Mouse (Mus musculus) monocyte, adult 5-6 weeks (primary cell): Measurements from ENCODE around the gene Cntrl. TPM values are rescaled to one million over a fixed set of nuclear protein-coding genes. Genes with fewer than 3 reads are reported as not detected.

Source experiments
- ATAC-seq: fragments of 153-309, 156-312 bp; replicated peaks from 2 replicates; pipeline ENCODE4 v1.8.0; 2017; ENCODE audit warnings: mild to moderate bottlenecking; ENCODE audit not compliant: low TSS enrichment, insufficient number of reproducible peaks, severe bottlenecking, poor library complexity, low FRiP score
- total RNA-seq: library from RNA; stranded (forward); fragments of 200-1000, 200-491, 200-594 nt; gene quantifications from 3 replicates; pipeline ENCODE4 v1.2.3, GENCODE M21; 2017

The Cntrl gene
- total RNA-seq, 1 experiment from 2014 or later = 125 TPM

DNA sequence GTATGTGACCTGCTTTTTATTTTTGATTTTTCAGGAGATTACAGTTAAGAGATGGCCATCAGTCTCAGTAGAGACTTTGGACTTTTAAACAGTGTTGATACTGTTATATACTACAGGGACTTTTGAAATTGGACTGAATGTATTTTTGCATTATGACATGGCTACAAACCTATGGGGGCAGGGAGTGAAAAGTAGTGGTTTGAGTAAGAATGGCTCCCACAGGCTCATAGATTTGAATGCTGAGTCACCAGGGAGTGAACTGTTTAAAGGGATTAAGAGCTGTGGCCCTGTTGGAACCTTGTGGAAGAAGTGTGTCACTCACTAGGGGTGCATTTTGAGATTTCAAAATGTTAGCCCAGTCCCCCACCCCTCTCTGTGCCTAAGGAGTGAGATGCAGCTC is 94.4 kb downstream of the Cntrl start:
- ATAC-seq = no peak

DNA sequence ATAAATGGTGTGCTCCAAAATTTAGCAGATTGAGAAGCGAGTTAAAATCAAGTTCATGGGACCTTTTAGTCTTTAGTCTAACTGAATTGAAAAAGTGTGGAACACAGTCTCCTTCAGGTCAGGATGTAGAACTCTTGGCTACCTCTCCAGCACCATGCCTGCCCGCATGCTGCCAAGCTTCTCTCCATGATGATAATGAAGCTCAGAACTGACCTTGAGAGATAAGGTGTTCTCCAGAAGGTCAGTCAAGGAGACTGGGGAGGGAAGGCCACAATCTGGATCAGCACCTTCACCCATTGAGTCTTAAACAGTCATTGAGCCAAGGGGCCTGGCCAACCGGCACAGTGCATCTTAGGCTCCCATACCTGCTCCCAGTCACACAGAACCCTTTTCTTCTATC is 97.5 kb downstream of the Cntrl start:
- ATAC-seq = no peak

DNA sequence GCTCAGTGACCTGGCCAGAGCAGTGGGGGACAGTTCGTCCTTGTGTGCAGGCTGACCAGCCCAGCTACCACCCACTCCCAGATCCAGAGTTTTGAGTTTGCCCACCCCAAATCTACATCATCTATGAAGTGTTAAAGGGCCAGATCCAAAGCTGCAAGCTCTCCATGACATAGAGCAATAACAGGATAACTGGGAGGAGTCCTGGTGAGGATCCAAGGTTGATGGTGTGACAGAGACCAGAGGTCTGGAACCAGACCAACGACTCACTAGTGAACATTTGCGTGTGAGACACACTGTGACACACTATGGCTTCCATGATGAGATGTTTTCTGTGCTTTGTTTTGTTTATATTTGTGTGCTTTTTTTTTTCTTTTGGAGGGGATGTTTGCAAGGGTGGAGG is 98.8 kb downstream of the Cntrl start:
- ATAC-seq = no peak

DNA sequence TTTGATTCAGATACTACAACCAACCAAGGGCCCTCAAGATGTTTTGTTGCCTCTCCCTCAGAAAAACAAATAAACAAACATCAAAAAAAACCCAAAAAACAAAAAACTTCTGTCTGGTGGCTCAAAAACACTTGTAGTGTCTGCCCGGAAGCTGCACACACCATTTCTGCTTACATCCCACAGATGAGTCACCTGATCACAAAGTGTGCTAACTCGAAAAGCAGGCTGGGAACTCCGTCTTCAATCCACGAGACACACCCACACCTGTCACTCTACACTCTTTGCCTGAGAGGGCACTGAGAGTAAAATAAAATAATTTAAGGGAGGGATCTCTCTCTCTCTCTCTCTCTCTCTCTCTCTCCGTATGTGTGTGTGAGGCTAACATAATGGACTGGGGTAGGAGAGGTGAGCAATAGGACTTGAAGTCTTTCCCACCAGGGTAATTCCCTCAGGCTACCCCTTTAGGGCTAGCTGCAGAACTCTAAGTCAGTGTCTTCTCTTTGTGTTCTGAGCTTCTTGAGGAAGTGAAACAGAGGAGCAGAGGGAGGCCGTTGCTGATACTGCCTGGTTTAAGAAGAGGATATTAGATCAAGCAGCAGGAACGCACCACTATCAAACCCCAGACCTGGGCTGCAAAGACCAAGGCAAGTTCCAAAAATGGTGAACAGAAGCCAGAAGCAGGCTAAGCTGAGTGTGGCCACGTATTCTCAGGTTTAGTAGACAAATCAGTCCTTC is 99.8 kb downstream of the Cntrl start:
- peak; percentile 59 for ATAC-seq

DNA sequence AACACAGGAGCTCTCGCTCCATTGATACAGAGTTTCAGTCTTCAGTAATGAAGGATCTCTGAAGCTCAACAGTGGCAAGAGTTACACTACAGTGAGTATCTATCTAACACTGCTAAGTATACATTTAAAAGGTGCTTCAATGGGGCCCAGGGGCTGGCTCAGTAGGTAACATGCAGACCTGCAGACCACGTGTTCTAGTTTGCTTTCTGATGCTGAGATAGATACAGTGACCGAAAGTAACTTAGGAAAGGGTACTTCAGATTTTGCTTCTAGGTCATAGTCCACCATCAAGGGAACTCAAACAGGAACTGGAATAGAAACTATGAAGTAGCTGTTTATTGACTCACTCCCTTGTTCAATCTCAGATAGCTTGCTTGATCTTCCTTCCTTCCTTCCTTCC is 102.4 kb downstream of the Cntrl start:
- ATAC-seq = no peak

DNA sequence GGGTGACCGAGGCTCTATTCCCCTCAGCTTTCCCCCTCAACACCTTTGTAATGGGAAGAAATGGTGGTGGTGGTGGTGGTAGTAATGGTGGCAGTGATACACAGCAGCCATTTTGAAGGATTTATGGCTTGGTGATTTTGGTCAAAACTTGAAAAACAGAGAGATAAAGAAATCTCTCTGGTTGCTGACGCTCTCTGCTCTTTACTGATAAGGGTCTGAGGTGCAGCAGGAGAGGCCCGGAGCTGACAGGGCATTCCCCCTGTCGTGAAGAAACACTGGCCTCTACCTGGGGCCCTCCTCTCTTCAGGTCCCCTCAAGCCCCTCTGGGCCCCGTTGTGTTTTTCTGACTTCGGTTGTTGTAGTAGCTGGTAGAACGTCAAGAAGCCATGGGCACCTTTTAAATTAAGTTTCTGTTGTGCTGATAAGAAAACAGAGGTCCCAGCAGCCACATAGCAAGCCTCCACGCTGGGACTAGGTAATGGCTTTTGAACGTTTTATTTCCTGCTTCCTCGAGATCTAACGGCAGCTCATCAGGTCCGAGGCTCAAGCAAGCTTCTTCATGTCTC is 104.1 kb downstream of the Cntrl start:
- no peak for ATAC-seq

DNA sequence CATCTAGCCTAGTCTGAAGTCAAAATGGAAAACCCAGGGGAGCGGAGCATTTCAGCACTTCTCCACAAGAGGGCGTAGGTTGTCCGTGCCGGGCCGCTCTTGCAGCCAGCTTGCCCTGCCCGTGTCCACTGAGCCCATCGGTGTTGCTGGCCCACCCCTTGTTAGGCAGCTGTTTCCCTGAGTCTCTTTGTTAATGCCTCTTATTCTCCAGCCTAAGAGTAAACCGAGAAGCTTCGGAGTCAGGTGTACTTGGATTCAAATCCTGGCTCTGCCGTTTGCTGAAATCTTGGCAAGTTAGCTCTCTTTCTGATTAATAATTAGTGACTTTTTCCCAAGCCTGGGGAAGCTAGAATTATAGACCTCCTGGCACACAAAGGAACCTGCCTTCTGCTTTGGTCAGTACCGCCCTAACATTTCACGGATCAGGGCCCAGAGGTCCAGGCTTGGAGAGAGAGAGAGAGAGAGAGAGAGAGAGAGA is 105.6 kb downstream of the Cntrl start:
- peak; percentile 85 for ATAC-seq

DNA sequence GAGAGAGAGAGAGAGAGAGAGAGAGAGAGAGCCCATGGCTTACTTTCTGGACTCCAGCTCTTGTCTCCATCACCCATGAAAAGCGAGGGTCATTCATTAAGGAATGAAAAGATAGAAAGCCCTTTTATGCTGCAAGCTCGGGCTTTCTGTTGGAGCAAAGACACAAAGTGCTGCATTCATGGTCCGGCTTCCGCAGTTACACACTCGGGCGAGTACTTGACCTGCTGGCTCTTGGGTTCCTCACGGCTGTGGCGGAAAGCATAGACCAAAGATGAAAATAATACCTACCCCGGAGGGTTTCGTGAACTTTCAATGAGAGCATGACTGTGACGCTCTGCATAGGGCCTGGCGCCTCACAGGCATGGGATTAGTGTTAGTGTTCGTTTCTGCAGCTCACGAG is 106.1 kb downstream of the Cntrl start:
- no peak for ATAC-seq

DNA sequence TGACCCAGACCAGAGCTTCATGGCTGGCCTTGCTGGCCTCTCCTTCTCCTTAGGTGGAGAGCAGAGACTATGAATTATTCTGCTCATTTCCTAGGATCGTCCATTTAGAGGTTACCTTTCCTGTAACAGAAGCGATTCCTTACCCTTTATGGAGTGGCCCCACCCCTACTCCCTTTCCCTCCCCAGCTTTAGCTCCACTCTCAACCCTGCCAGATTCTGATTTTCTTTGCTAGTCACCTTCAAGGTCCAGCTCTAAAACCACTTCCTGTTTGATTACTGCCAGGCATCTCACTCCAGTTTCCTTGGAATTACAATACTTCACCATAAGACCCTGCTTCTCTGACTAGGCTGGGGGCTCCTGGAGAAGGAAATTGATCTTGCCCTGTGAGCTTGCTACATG is 107.4 kb downstream of the Cntrl start:
- ATAC-seq = no peak

DNA sequence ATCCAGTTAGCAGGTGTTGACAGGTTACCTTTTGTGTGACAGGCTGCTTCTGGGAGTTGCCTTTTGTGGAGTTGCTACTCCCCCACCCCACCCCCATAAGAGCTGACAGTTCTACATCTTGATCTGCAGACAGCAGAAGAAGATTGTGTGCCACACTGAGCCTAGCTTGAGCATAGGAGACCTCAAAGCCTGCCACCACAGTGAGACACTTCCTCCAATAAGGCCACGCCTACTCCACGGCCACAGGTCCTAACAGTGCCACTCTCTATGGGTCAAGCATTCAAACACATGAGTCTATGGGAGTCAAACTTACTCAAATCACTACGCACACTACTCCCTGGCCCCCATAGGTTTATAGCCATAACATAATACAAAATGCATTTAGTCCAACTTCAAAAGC is 109.4 kb downstream of the Cntrl start:
- ATAC-seq = no peak

DNA sequence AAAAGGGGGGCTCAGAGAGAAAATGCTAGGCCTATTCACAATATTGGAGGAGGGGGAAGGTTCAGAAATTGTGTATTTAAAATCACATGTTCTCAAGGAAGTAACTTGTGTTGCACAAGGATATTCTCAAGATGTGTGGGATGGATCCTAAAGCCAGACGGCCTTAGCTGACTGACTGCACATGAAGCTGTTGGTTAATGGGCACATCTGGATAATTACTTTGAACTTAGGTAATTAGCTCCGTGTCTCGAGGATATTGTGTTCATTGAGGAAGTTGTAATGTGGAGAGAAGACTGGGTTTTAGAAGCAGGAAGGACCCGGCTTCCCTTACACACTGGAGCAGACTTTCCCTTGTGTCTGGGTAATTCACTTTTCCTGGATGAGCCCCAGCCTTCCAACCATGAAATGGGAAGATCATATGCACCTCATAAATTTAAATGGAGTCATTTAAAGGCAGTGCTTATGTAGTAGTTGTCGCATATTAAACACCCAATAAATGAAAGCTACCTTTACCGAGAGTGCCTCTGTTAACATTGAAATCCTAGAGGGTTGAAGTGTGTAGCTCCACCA is 113.6 kb downstream of the Cntrl start:
- no peak for ATAC-seq

DNA sequence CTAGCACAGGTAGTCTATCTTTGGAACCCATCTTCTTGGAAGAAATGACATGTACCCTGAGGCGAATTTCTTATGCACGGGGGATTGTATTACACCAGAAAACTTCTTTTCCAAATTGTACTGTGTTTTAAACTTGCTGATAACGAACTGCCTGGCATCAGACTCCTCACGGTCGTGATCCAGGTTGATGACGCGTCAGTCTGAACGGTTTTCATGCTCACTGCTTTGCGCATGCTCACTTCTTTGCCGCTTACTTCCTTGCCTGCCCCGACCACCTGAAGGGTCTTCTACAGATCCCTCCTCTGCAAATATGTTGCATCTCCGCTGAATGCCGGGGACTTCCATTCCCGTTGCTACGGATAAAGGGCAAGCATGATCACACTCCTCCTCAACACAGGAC is 115.0 kb downstream of the Cntrl start:
- no peak for ATAC-seq

DNA sequence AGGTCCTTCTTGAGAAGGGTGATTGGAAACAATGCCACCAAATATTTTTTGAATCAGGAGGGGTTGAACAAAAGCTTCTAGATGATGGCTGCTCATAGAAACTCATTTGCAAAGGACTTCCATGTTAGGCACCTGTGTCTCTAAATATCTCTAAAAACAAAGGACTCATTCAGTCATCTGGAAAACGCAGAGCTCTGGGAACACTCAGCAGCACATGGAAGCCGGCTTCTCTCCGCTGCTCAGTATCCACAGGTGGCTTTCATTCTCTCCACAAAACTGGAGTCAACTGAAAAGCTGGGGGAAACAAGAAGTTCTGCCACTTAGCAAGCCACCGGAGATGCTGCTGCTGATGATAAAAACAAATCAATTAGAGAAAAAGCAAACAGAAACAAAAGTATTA is 118.9 kb downstream of the Cntrl start:
- ATAC-seq = no peak

Other genes with a start within 250 kb of the Cntrl start
- not detected in 3 replicates for gene Cutal, start 235.1 kb upstream of the Cntrl start, total RNA-seq
- 18.7 to 33.4 TPM (median 20.4 TPM) in 3 replicates for gene Psmd5, start 234.5 kb upstream of the Cntrl start, total RNA-seq
- 1.1 to 5.3 TPM (median 1.4 TPM) in 3 replicates for gene Phf19, start 195.5 kb upstream of the Cntrl start, total RNA-seq
- gene Traf1, start 147.7 kb upstream of the Cntrl start, total RNA-seq = 94.2 to 168 TPM (median 96.5 TPM) in 3 replicates
- 0.57 TPM in 1 of 3 replicates, not detected in the others for gene Hc, start 48.1 kb upstream of the Cntrl start, total RNA-seq
- gene AI182371, start 7.9 kb upstream of the Cntrl start, total RNA-seq = 0.21 to 1.3 TPM in 2 of 3 replicates, not detected in the other
- 195 to 215 TPM (median 203 TPM) in 3 replicates for gene Rab14, start 91.6 kb downstream of the Cntrl start, total RNA-seq
- 36.7 to 46.1 TPM (median 45.9 TPM) in 3 replicates for gene Gsn, start 146.9 kb downstream of the Cntrl start, total RNA-seq
- 53.6 to 72.6 TPM (median 70.6 TPM) in 3 replicates for gene Stom, start 227.5 kb downstream of the Cntrl start, total RNA-seq